Mouse (Mus musculus): ENCODE measurements around the gene Lrrfip1. TPM values are rescaled to one million over a fixed set of nuclear protein-coding genes. Genes with fewer than 3 reads are reported as not detected.

The Lrrfip1 gene
- total RNA-seq, 2 experiments from 2014 or later: 131 to 149 TPM

- Histone ChIP-seq H3K27ac (peak overlapping the region; percentile 48), H3K4me3 (no peak overlapping the region)
- peak; percentile 100 for TF ChIP-seq CTCF (IDR thresholded peaks at IDR 0.05)
- DNase-seq: peak; percentile 93
- intact Hi-C loops (cut with DNase I): loop anchor here (1.0 to 5.0 kb wide), 6 partner anchors 49 to 266 kb away; partner anchors contain the start of gene Ramp1
Observed at GRCm38 (mm10) chr1:90972911-90973573, 25.5 kb upstream of the Lrrfip1 start.

- TF ChIP-seq CTCF (IDR thresholded peaks at IDR 0.05): no peak
- intact Hi-C loops (cut with DNase I): loop anchor here (1.0 to 5.0 kb wide), 6 partner anchors 49 to 265 kb away; partner anchors contain the start of gene Ramp1
- H3K27ac ChIP-seq: peak overlapping the region; percentile 48
- no peak overlapping the region for H3K4me3 ChIP-seq
- no peak for DNase-seq
Observed at GRCm38 (mm10) chr1:90973574-90973911, 25.0 kb upstream of the Lrrfip1 start.

- intact Hi-C loops (cut with DNase I): loop anchor here (5.0 kb wide), 2 partner anchors 47 to 62 kb away; no protein-coding TSS in a partner anchor
- Histone ChIP-seq H3K4me3 (no peak overlapping the region), H3K27ac (peak overlapping the region; percentile 6; the same call in 1 of the 2 replicates)
- peak; percentile 57 for DNase-seq
- no peak for TF ChIP-seq CTCF (IDR thresholded peaks at IDR 0.05)
Observed at GRCm38 (mm10) chr1:90974906-90975649, 23.5 kb upstream of the Lrrfip1 start.

- DNase-seq: no peak
- H3K4me3 ChIP-seq: no peak overlapping the region
- no peak overlapping the region for H3K27ac ChIP-seq
- no peak for TF ChIP-seq CTCF (IDR thresholded peaks at IDR 0.05)
- intact Hi-C loops (cut with DNase I): no loop called here
Observed at GRCm38 (mm10) chr1:90975960-90976359, 22.6 kb upstream of the Lrrfip1 start.

GRCm38 (mm10) chr1:90980638-90981330 is 17.8 kb upstream of the Lrrfip1 start:
- no peak overlapping the region for H3K4me3 ChIP-seq
- DNase-seq: peak; percentile 35
- TF ChIP-seq CTCF (IDR thresholded peaks at IDR 0.05): no peak
- peak overlapping the region; percentile 71 for H3K27ac ChIP-seq
- intact Hi-C loops (cut with DNase I): loop anchor here (5.0 kb wide), 1 partner anchor 37 kb away; no protein-coding TSS in a partner anchor

- H3K4me3 ChIP-seq: no peak overlapping the region
- H3K27ac ChIP-seq: peak overlapping the region; percentile 71
- TF ChIP-seq CTCF (IDR thresholded peaks at IDR 0.05): no peak
- no peak for DNase-seq
- intact Hi-C loops (cut with DNase I): loop anchor here (5.0 kb wide), 1 partner anchor 36 kb away; no protein-coding TSS in a partner anchor
Observed at GRCm38 (mm10) chr1:90981346-90981745, 17.2 kb upstream of the Lrrfip1 start.

GRCm38 (mm10) chr1:90995916-90996315 is 2.6 kb upstream of the Lrrfip1 start:
- H3K4me3 ChIP-seq: no peak overlapping the region
- DNase-seq: no peak
- TF ChIP-seq CTCF (IDR thresholded peaks at IDR 0.05): no peak
- no peak overlapping the region for H3K27ac ChIP-seq
- intact Hi-C loops (cut with DNase I): no loop called here

GRCm38 (mm10) chr1:90997136-90997535 is 1.4 kb upstream of the Lrrfip1 start:
- Histone ChIP-seq H3K27ac (no peak overlapping the region), H3K4me3 (no peak overlapping the region)
- no peak for TF ChIP-seq CTCF (IDR thresholded peaks at IDR 0.05)
- intact Hi-C loops (cut with DNase I): no loop called here
- no peak for DNase-seq

GRCm38 (mm10) chr1:90997641-90998040 is 896 bp upstream of the Lrrfip1 start:
- Histone ChIP-seq H3K4me3 (peak overlapping the region; percentile 95), H3K27ac (0 out of 2 replicates have a peak overlapping the region, but pooled peaks have one; percentile 97)
- no peak for TF ChIP-seq CTCF (IDR thresholded peaks at IDR 0.05)
- intact Hi-C loops (cut with DNase I): no loop called here
- DNase-seq: no peak

- intact Hi-C loops (cut with DNase I): no loop called here
- peak overlapping the region; percentile 97 for H3K27ac ChIP-seq
- TF ChIP-seq CTCF (IDR thresholded peaks at IDR 0.05): no peak
- peak; percentile 44 for DNase-seq
- peak overlapping the region; percentile 95 for H3K4me3 ChIP-seq
Observed at GRCm38 (mm10) chr1:90998891-90999611, 514 bp downstream of the Lrrfip1 start.

GRCm38 (mm10) chr1:90999911-91000601 is 1.5 kb downstream of the Lrrfip1 start:
- peak; percentile 8; the same call in 1 of the 2 replicates for TF ChIP-seq CTCF (IDR thresholded peaks at IDR 0.05)
- Histone ChIP-seq H3K27ac (peak overlapping the region; percentile 97), H3K4me3 (peak overlapping the region; percentile 95)
- intact Hi-C loops (cut with DNase I): no loop called here
- DNase-seq: peak; percentile 70

Measured in gastrocnemius, adult 2 months (tissue).